Mouse (Mus musculus): Measurements from ENCODE around the gene Bmyc.

GRCm38 (mm10) chr2:25708121-25708520 lies 1.6 kb downstream of the Bmyc start:
- TF ChIP-seq SIN3A (IDR thresholded peaks at IDR 0.05; ENCODE audit: low read length) (no peak), E2F4 (IDR thresholded peaks at IDR 0.05; ENCODE audit: borderline replicate concordance, low read depth, low read length) (no peak), CTCF (IDR thresholded peaks at IDR 0.05 in 2 of 3, conservative IDR thresholded peaks at IDR 0.05 in 1 of 3; ENCODE audit: control insufficient read depth in 1 of 3, insufficient read depth in 1 of 3, low read depth in 2 of 3, low read length in 3 of 3, poor library complexity in 1 of 3, severe bottlenecking in 1 of 3) (no peak), POLR2A (IDR thresholded peaks at IDR 0.05; ENCODE audit: control insufficient read depth in 1 of 2, insufficient read depth in 1 of 2, low read depth in 1 of 2, low read length in 2 of 2, poor library complexity in 1 of 2) (no peak), MAZ (IDR thresholded peaks at IDR 0.05; ENCODE audit: low read depth, low read length) (no peak), KAT2A (conservative IDR thresholded peaks at IDR 0.05; ENCODE audit: low read depth, low read length) (no peak), ZC3H11A (IDR thresholded peaks at IDR 0.05; ENCODE audit: low read depth, low read length) (no peak), GABPA (IDR thresholded peaks at IDR 0.05; ENCODE audit: low read depth, low read length) (no peak), NRF1 (IDR thresholded peaks at IDR 0.05; ENCODE audit: insufficient read depth, low read depth, low read length, poor library complexity, severe bottlenecking) (no peak), TBP (IDR thresholded peaks at IDR 0.05; ENCODE audit: low read depth, low read length) (no peak), ZKSCAN1 (IDR thresholded peaks at IDR 0.05; ENCODE audit: low read depth, low read length) (no peak), MXI1 (IDR thresholded peaks at IDR 0.05; ENCODE audit: low read depth, low read length) (no peak), TAL1 (IDR thresholded peaks at IDR 0.05; ENCODE audit: low read length) (no peak), JUND (IDR thresholded peaks at IDR 0.05; ENCODE audit: low read depth, low read length) (no peak)

Data from MEL (cell line).